Mouse (Mus musculus): ENCODE measurements around the gene Tas2r122. TPM values are rescaled to one million over a fixed set of nuclear protein-coding genes. Genes with fewer than 3 reads are reported as not detected.
"Not testable (repeated sequence)": the region's sequence is repeated elsewhere in the genome, so short reads cannot be mapped to it uniquely, and the experiment has no call there.

Tas2r122 gene
- not detected in 2 replicates for polyA plus RNA-seq (2016; fragmentation: Nextera tagmentation; extraction: Ambion mirVana)

DNA sequence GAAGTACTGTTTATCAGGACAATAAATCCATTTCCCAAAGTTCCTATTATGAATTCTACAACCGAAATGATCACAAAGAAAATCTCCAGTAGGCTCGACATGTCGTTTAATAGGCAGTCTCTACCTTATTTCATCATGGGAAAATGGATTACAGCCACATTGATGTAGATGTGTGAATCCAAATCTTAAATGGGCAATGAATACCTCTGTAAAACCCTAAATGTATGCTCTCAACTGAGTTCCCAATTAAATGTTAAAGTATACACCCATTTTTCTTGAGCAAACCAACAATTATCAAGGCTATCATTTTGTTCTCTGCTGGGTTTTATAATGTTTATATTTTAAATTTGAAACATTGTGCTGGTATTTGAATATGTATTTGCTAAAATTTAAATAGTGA lies at the start of gene Tas2r122:
Gene Tas2r122, minus strand, starts transcription at position 101 of the 400 bp plus-strand sequence.
- H3K4me3 ChIP-seq = no peak within 1 kb of the TSS
- 0 out of 2 replicates have a peak, but pooled peaks cover 3% of the 10 kb centered on the region for H3K9me3 ChIP-seq
- WGBS = 85% methylated on average over 3 of the region's 3 CpGs
- H3K27ac ChIP-seq = no peak within 1 kb of the TSS
- no peaks in the 10 kb centered on the region for H3K4me1 ChIP-seq
- H3K27me3 ChIP-seq (ENCODE audit: poor library complexity, severe bottlenecking) = no peaks in the 10 kb centered on the region
- no peak for DNase-seq (ENCODE audit: extremely low spot score, low spot score)
- H3K36me3 ChIP-seq (replicated peaks) = no peaks in the 10 kb centered on the region

- H3K4me3 ChIP-seq = no peak within 1 kb of the TSS
- no peaks in the 10 kb centered on the region for H3K4me1 ChIP-seq
- no peak within 1 kb of the TSS for H3K27ac ChIP-seq
- no peaks in the 10 kb centered on the region for H3K9me3 ChIP-seq
- no peaks in the 10 kb centered on the region for H3K36me3 ChIP-seq (replicated peaks)
- 92% methylated on average over 1 of the region's 1 CpGs for WGBS
- DNase-seq (ENCODE audit: extremely low spot score, low spot score) = no peak
- H3K27me3 ChIP-seq (ENCODE audit: poor library complexity, severe bottlenecking) = no peaks in the 10 kb centered on the region
Observed at GRCm38 (mm10) chr6:132754430-132754829, 42.7 kb upstream of the Tas2r122 start, which contains the start of gene Tas2r124. Gene Tas2r124, plus strand, starts transcription at chr6:132754730.

GRCm38 (mm10) chr6:132750206-132750605 lies 38.5 kb upstream of the Tas2r122 start:
- Histone ChIP-seq H3K4me3 (no peak overlapping the region), H3K27me3 (ENCODE audit: poor library complexity, severe bottlenecking) (no peaks in the 10 kb centered on the region), H3K27ac (no peak overlapping the region), H3K4me1 (no peaks in the 10 kb centered on the region), H3K36me3 (replicated peaks) (no peaks in the 10 kb centered on the region), H3K9me3 (no peaks in the 10 kb centered on the region)
- whole genome bisulfite sequencing = 92% methylated on average over 2 of the region's 2 CpGs
- no peak for DNase-seq (ENCODE audit: extremely low spot score, low spot score)

- H3K27me3 ChIP-seq (ENCODE audit: poor library complexity, severe bottlenecking) = no peaks in the 10 kb centered on the region
- H3K4me1 ChIP-seq = no peaks in the 10 kb centered on the region
- 80% methylated on average over 2 of the region's 2 CpGs for WGBS
- DNase-seq (ENCODE audit: extremely low spot score, low spot score) = no peak
- H3K36me3 ChIP-seq (replicated peaks) = no peaks in the 10 kb centered on the region
- no peaks in the 10 kb centered on the region for H3K9me3 ChIP-seq
- no peak within 1 kb of the TSS for H3K4me3 ChIP-seq
- no peak within 1 kb of the TSS for H3K27ac ChIP-seq
Observed at GRCm38 (mm10) chr6:132737935-132738334, 26.2 kb upstream of the Tas2r122 start, which contains the start of gene Tas2r115. Gene Tas2r115, minus strand, starts transcription at chr6:132738035.

DNA sequence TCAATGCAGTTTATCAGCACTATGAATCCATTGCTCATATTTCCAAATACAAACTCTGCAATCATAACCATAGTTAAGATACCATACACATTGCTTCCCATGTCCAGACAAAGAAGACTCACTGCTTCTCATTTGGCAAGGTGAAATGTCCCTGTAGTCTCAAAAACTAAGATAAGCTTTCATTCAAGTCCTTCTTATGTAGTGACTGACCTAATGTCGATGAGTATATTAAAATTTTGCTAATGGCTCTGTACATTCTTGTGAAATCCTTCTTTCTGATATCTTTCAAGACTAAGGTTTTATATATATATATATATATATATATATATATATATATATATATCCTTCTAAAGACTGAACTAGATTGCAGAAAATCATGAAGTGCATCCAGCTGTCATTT lies 10.8 kb downstream of the Tas2r122 start, which contains the start of gene Tas2r121:
Gene Tas2r121, minus strand, starts transcription at position 101 of the 400 bp plus-strand sequence.
- 91% methylated on average over 1 of the region's 1 CpGs for WGBS
- DNase-seq (ENCODE audit: extremely low spot score, low spot score) = no peak
- no peaks in the 10 kb centered on the region for H3K9me3 ChIP-seq
- H3K27ac ChIP-seq = no peak within 1 kb of the TSS
- no peaks in the 10 kb centered on the region for H3K27me3 ChIP-seq (ENCODE audit: poor library complexity, severe bottlenecking)
- H3K4me3 ChIP-seq = no peak within 1 kb of the TSS
- no peaks in the 10 kb centered on the region for H3K36me3 ChIP-seq (replicated peaks)
- H3K4me1 ChIP-seq = no peaks in the 10 kb centered on the region

DNA sequence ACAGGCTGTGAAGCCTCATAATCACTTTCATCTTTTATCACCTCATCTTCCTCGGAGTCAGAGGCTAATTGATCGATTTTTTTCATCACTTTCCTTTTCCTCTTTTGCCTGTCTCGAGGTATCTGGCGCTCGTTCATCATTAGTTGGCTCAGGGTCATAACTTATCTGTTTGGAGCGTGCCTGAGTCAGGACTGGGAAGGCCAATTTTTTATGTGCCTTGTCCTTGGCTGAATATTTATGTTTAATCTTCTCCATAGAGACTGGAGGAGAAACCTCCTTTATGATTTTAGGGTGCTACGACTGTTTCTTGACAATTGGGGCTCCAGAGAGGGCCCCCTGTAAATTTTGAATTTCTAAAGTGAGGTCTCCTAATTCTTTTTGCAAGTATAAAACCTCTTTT lies 20.1 kb downstream of the Tas2r122 start:
- not testable (repeated sequence) for H3K9me3 ChIP-seq; H3K36me3 ChIP-seq (replicated peaks); H3K4me3 ChIP-seq; H3K27ac ChIP-seq; H3K4me1 ChIP-seq; DNase-seq (ENCODE audit: extremely low spot score, low spot score); H3K27me3 ChIP-seq (ENCODE audit: poor library complexity, severe bottlenecking)
- 93% methylated on average over 7 of the region's 7 CpGs for WGBS

Other genes with a start within 250 kb of the Tas2r122 start
- not detected in 2 replicates for gene Prh1, start 142.1 kb downstream of the Tas2r122 start, polyA plus RNA-seq (2016; fragmentation: Nextera tagmentation; extraction: Ambion mirVana)
- gene Prp2, start 116.0 kb downstream of the Tas2r122 start, polyA plus RNA-seq (2016; fragmentation: Nextera tagmentation; extraction: Ambion mirVana) = not detected in 2 replicates
- gene A630073D07Rik, start 60.4 kb downstream of the Tas2r122 start, polyA plus RNA-seq (2016; fragmentation: Nextera tagmentation; extraction: Ambion mirVana) = not detected in 2 replicates
- not detected in 2 replicates for gene Tas2r120, start 55.0 kb downstream of the Tas2r122 start, polyA plus RNA-seq (2016; fragmentation: Nextera tagmentation; extraction: Ambion mirVana)
- not detected in 2 replicates for gene Tas2r121, start 10.9 kb downstream of the Tas2r122 start, polyA plus RNA-seq (2016; fragmentation: Nextera tagmentation; extraction: Ambion mirVana)
- not detected in 2 replicates for gene Tas2r115, start 26.1 kb upstream of the Tas2r122 start, polyA plus RNA-seq (2016; fragmentation: Nextera tagmentation; extraction: Ambion mirVana)
- not detected in 2 replicates for gene Tas2r124, start 42.8 kb upstream of the Tas2r122 start, polyA plus RNA-seq (2016; fragmentation: Nextera tagmentation; extraction: Ambion mirVana)
- not detected in 2 replicates for gene Tas2r102, start 50.2 kb upstream of the Tas2r122 start, polyA plus RNA-seq (2016; fragmentation: Nextera tagmentation; extraction: Ambion mirVana)
- not detected in 2 replicates for gene Tas2r136, start 66.2 kb upstream of the Tas2r122 start, polyA plus RNA-seq (2016; fragmentation: Nextera tagmentation; extraction: Ambion mirVana)
- not detected in 2 replicates for gene Tas2r117, start 90.9 kb upstream of the Tas2r122 start, polyA plus RNA-seq (2016; fragmentation: Nextera tagmentation; extraction: Ambion mirVana)
- not detected in 2 replicates for gene Tas2r123, start 135.2 kb upstream of the Tas2r122 start, polyA plus RNA-seq (2016; fragmentation: Nextera tagmentation; extraction: Ambion mirVana)
- not detected in 2 replicates for gene Tas2r116, start 143.5 kb upstream of the Tas2r122 start, polyA plus RNA-seq (2016; fragmentation: Nextera tagmentation; extraction: Ambion mirVana)
- gene Tas2r110, start 156.1 kb upstream of the Tas2r122 start, polyA plus RNA-seq (2016; fragmentation: Nextera tagmentation; extraction: Ambion mirVana) = not detected in 2 replicates
- gene Tas2r113, start 181.1 kb upstream of the Tas2r122 start, polyA plus RNA-seq (2016; fragmentation: Nextera tagmentation; extraction: Ambion mirVana) = not detected in 2 replicates
- not detected in 2 replicates for gene Tas2r125, start 197.7 kb upstream of the Tas2r122 start, polyA plus RNA-seq (2016; fragmentation: Nextera tagmentation; extraction: Ambion mirVana)
- gene Tas2r129, start 239.2 kb upstream of the Tas2r122 start, polyA plus RNA-seq (2016; fragmentation: Nextera tagmentation; extraction: Ambion mirVana) = not detected in 2 replicates
- not detected in 2 replicates for gene Tas2r131, start 246.0 kb upstream of the Tas2r122 start, polyA plus RNA-seq (2016; fragmentation: Nextera tagmentation; extraction: Ambion mirVana)